Mouse (Mus musculus) left cerebral cortex, postnatal 10 days (tissue): ENCODE measurements at regions not wholly inside any gene's neighbourhood (a gene's known extent, or its start where the extent isn't known, plus 50 kb on each side); places are given as distances from the start of the nearest gene placed in this dataset.
A peak's percentile ranks its signal among the peaks of the same experiment; 100 is the strongest.

Experiments
- DNase-seq, 2 experiments: peaks; one replicate each; pipeline ENCODE4 v3.0.0; 2021 to 2022; ENCODE audit warnings: low spot score in 2 of 2, mixed read lengths in 1 of 2; ENCODE audit errors: extremely low spot score in 1 of 2
- intact Hi-C: fragments of 180-260 bp; cut with DNase I; formaldehyde crosslinking; loops from one replicate; pipeline ENCODE4 v1.15.1; 2025

- intact Hi-C loops = no loop called here
- peak; percentile 31 to 43 for DNase-seq
These were observed 303.5 kb upstream of the Dio3 start for GRCm38 (mm10) chr12:109975176-109975972.

- intact Hi-C loops = no loop called here
- DNase-seq = no peak
These were observed 294.2 kb upstream of the Dio3 start for GRCm38 (mm10) chr12:109984651-109985050.

DNA sequence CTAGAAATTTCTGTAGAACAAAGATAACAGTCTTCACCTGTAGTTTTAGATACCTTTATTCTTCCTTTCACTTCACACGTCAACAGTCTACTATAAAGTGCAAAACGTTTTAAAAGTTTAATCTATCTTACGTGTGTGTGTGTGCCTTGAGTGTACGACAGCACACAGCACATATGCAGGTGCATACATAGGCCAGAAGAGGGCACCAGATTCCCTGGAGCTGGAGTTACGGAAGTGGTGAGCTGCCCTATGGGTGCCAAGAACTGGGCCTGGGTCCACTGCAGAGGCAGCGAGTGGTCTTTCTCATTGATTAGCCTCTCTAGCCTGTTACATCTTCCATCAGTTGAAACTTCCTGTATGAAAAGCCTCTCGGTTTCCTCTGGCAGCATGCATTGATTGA, 285.5 kb upstream of the Dio3 start:
- intact Hi-C loops = no loop called here
- no peak for DNase-seq

DNA sequence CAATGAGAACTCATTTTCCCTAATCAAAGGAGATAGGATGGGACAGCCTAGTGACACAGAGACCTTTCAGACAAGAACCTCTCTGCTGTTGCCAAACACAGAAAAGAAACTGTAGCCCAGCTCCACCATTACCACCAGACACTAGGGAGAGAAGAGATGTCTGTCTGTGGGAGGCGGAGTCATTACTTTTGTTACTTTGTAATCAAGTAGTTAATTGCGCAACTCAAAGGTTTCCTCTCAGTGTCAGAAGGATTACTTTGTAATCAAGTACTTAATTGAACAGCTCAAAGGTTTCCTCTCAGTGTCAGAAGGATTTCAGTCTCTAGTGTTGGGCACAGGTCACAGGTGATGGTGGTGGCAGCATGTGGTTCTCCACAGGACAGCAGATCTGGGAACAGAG, 276.2 kb upstream of the Dio3 start:
- intact Hi-C loops = no loop called here
- no peak for DNase-seq

DNA sequence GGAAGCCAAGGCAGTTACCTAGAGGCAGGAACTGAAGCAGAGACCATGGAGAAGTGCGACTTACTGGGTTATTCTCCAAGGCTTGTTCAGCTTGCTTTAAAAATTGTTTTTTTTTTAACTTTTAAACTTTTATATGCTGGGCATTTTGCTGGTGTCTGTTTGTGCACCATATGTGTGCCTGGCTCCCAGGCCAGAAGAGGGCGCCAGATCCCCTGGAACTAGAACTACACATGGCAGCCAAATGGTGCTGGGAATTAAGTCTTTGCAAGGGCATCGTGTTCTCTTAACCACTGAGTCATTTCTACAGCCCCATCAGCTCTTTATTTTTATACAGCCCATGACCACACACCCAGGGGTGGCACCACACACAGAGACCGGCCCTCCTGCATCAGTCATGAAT, 269.7 kb upstream of the Dio3 start:
- intact Hi-C loops = no loop called here

GRCm38 (mm10) chr12:110020541-110021470, 258.1 kb upstream of the Dio3 start:
- intact Hi-C loops = no loop called here
- DNase-seq = no peak

More for the DNA sequence above, 269.7 kb upstream of the Dio3 start:
- no peak for DNase-seq

- no peak for DNase-seq
- intact Hi-C loops = no loop called here
These were observed 257.2 kb upstream of the Dio3 start for GRCm38 (mm10) chr12:110021690-110022089.

DNA sequence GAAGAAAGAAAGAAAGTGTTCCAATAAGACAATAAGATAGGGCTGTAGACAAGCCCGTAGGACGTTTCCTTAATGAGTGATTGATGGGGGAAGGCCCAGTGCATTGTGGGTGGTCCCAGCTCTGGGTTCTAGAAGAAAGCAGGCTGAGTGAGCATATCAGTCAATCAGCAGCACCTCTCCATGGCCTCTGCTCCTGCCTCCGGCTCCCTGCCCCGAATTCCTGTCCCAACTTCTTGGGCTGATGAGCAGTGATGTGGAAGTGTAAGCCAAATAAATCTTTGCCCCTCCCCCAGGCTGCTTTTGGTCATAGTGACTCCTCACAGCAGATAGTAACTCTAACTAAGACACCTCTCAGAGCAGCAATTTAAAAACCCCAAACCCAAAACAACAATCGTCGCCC, 256.2 kb upstream of the Dio3 start:
- no peak for DNase-seq
- intact Hi-C loops = no loop called here

- no peak for DNase-seq
- intact Hi-C loops = no loop called here
These were observed 255.4 kb upstream of the Dio3 start for GRCm38 (mm10) chr12:110023192-110024101.

DNA sequence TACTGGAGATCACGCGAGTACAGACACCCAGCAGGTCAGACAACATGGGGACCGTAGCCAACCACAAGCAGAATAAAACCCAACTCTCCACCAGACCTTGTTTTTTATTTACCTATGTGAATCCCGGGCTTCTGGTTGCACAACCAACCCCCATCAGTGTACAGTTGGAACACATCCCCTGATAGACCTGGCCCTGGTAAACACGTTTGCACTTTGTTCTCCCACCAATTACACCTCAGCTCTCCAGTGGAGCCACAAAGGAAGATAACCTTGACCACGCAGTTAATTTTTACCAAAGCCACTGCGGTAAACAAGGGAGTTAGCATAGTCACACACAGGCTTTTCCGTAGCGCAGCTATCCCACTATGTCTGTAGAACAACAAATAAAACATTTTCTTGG, 254.6 kb upstream of the Dio3 start:
- intact Hi-C loops = no loop called here
- DNase-seq = no peak

DNA sequence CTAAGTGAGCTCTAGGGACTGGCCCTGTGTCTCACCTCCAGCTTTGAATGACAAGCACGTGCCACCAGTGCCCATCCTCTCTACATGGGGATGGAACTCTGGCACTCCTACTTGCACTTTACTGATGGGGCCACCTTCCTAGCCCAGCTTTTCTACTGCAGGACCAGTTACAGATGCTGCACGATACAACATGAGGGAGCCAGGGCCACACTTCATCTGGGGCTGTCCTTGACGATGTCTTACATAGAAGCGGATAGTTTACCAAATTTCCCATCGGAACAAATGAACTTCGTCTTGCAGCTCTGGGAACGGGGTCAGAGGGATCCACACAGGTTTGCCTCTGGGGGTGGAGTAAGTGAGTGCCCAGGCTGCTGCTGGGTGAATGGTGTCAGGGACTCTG, 253.7 kb upstream of the Dio3 start:
- intact Hi-C loops = no loop called here
- DNase-seq = no peak

DNA sequence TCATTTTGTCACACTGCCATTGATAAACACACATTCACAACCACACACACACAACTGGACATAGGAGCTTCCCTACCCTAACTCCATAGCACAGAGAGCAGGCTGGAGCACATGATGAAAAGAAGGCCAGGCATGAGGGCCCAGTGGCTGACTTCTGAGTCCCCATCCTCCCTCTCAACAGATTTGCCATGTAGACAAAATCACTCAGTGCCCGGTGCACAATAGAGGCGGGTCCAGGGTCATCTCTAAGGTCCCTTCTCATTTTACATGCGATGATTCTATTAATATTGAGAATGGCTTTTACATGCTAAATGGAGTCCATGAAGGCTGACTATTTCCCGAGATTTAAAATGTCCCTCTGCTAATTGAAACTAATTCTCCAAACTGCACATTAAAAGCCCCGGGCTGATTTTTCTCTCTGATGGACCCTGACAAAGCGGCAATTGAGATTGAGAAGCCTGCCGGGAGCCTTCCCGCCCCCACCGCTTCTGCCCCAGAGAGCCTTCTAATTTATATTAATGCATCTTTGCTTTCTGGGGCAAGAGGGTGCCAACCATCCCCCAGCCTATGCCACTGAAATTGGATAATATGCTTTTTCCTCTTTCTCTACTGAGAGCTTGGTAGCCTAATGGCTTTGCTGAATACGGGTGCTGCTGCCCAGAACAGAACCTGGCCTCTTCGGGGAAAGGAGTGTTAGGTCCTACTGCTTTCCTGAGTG, 252.7 kb upstream of the Dio3 start:
- intact Hi-C loops = no loop called here
- no peak for DNase-seq

DNA sequence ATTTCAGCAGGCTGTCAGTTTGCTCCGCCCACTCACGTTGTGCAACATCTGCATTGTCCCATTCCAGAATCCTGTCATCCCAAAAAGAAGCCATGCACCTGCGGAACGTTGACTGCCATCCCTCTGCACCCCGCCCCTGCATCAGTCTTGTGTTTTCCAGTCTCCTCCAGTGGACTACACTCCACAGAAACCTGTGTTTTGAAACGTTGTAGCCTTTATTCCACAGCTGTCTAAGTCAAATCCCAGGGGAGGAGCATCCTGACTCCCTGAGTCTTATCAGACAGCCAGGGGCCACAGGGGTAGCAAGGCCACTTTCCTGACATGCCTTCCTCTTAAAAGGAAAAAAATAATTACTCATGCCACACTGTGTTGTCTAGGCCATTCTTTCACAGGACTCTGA, 251.5 kb upstream of the Dio3 start:
- no peak for DNase-seq
- intact Hi-C loops = no loop called here

DNA sequence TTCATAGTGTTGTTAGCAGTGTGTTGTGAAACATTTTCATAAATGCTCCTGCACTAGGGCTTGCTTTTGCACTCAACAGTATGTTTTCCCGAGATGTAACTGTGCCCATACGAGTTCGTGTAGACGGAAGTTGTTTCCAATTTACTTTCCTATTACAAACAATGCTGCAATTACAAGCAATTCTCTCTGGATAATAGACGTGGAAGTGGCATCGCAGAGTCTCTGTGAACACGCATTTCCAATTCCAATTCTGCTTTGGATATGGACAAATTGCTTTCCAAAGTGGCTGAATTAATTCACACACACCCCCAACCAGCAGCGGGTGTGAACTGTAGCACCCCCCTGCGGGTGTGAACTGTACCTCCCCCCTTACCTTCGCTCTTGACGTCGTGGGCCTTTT, 250.9 kb upstream of the Dio3 start:
- DNase-seq = no peak
- intact Hi-C loops = no loop called here

DNA sequence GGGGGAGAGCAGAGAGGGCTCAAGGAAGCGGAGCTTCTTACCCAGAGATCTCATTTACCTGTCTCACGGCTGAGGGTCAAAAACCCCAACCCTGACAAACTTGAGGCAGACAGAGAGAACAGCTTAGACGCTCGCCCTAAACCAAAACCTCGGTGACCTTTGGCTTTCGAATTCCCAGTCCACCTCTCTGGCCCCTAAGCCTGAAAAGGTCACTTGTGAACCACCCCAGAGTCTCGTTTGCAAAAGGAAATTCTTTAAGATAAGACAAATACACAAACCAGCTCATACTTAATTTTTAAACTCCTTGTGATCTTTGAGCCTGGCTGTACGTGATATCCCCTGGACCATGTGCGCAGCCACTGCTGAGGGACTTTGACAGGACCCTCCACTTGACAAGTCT, 250.2 kb upstream of the Dio3 start:
- no peak for DNase-seq
- intact Hi-C loops = no loop called here

- intact Hi-C loops = no loop called here
- DNase-seq = no peak
These were observed 247.5 kb upstream of the Dio3 start for GRCm38 (mm10) chr12:110031326-110031725.

GRCm38 (mm10) chr12:110035171-110035570, 243.7 kb upstream of the Dio3 start:
- intact Hi-C loops = no loop called here
- no peak for DNase-seq

GRCm38 (mm10) chr12:110040682-110041081, 238.2 kb upstream of the Dio3 start:
- no peak for DNase-seq
- intact Hi-C loops = no loop called here

- no peak for DNase-seq
- intact Hi-C loops = no loop called here
These were observed 237.1 kb upstream of the Dio3 start for GRCm38 (mm10) chr12:110041782-110042181.
